Mouse (Mus musculus): ENCODE data around the gene Glis3.

Glis3 gene

DNA sequence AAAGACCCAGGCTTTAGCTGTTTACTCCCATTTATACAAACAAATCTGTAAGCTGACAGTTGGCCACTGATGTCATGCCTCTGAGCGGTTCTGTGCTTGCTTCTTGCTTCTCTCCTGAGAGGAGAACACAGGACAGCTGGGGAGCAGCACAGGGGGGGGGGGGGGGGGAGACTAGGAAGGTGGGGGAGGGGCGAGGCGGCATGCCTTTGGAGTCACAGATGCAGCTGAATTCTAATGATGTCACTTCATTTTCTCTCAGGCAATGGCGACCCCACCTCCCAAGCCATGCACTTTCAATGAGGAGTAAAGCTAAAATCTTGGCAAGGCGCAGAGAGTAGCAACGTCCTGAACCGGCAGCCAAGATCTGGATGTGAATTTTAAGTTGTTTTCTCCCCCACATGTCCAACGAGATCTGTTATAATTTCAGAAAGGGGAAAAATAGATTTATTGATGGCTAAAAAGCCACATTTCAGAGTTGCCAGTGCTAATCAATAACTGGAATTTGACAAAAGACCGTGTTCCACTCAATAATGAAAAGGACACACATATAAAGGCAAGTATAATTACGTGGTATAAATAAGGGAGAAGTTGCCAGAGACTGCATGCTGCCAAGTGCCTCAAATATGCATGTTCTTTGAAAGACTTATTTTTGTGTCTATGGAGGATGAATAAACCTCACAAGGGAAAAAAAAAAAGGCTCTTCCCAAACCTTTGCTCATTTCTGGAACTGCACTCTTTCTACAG lies 297.5 kb downstream of the Glis3 start:
- DNase-seq (ENCODE audit: low read depth): no peak

DNA sequence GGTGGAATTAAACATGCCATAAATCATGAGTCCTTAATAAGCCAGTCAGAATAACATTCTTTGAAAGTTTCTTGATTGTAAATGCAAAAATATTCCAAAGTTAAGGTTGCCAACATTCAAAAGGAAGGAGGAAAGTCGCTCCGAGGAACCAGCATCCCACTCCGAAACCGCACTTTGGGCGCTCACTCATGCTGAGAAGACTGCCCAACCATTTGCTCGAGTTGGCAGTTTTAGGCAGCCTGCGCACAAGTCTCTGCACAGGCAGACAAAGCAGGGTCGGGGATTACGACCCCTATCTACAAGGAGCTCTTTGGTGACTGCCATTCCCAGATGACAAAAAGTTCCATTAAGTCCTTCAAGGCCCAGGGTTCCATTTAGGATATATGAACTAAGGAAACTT lies 298.4 kb downstream of the Glis3 start:
- no peak for DNase-seq (ENCODE audit: low read depth)

DNA sequence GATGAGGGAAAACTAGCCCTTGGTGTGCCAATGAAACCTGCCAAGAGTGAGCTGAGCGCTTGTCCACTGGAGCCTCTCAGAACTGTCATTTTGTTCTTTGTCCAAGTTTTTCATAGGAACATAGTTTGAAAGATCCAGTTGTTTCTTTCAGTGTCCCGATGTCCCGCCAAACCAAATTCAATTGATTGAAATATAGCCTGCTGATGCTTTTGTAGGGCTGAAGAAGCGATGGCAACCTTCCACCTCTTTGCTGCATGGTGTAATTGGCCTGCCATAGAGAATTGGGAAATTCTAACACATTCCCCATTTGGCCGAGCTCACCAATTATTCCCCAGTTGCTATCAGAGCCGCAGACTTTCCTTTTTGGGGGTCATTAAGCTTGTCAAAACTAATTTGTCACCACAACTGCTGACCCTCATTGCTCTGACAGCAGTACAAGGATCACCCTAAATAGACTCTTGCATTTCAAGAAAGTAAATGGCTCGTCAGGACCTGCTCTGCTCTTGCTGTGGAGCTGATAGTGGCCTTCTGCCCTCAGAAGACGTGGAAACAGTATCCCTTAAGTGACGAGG lies 299.1 kb downstream of the Glis3 start:
- no peak for DNase-seq (ENCODE audit: low read depth)

DNA sequence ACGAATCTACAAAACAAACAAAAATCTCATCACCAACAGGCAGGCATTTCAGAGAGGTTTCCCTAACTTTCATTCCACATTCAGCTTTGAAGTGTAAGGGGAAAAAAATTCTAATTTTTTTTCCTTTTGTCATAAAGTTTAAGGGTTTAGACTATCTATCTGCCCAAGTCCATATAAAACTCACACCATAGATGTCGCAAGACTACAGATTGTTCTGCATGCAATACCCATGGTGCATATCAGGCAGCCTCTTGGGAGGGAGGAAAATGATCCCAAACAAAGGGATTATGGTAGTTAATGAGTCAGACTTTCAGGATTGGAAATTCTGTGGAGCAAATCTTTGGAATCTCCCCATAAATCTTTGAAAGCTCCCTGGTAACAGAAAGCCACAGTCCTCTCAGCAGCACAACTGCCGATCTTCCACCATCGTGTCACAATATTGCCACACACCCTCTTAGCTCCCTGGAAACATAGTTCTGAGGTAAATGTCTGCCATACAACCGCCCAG lies 302.0 kb downstream of the Glis3 start:
- DNase-seq (ENCODE audit: low read depth): no peak

DNA sequence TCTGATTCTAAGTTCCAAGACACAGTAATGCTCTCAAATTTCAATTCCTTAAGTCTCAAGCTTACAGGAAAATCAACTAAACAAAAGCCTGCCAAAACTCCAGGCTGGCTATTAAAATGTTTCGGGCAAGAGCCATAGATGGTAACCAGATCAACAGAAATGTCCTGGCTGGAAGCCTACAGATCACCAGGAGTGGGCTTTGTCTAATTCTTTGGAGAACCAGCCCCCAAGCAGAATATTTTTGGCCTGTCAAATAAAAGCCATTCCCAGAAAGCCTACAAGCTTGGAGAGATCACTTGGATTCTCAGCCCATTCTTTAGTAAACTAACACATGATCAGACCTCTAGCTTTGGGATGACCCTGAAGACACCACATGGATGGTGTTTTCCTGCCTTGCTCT lies 303.5 kb downstream of the Glis3 start:
- no peak for DNase-seq (ENCODE audit: low read depth)

DNA sequence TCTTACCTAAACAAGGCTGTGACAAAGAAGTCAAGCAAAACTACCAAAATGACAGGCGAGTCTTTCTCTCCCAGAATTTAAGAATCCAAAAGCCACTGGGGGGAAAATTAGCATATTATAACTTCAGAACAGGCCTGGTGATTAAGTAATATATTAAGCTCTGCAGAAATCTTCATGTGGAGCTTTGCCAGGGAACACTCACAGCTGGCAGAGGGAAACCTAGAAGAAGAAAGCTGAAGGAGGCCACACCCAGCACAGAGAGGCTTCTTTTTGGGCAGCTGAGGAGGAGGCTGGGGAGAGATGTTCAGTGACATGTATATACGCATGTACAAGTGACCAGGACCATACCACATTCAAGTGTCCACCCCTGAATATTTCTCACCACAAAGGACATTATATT lies 304.1 kb downstream of the Glis3 start:
- no peak for DNase-seq (ENCODE audit: low read depth)

DNA sequence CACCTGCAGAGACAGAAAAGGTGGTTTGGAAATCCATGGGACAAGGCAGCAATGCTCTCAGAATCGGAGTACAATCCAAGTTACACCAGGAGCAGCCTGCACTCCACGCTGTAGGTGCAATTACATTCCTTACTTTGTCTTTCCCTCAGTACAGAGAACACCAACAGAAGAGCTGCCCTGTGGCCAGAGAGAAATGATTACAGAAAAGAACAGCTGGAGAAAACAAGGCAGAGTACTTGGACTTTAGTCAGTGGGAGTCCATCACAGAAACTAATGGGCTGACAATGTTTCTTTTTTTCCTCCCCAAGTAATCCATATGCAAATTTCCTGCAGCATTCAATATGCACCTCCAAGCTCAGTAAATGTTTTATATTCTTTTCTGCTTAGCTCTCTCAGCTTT lies 305.4 kb downstream of the Glis3 start:
- DNase-seq (ENCODE audit: low read depth): no peak

DNA sequence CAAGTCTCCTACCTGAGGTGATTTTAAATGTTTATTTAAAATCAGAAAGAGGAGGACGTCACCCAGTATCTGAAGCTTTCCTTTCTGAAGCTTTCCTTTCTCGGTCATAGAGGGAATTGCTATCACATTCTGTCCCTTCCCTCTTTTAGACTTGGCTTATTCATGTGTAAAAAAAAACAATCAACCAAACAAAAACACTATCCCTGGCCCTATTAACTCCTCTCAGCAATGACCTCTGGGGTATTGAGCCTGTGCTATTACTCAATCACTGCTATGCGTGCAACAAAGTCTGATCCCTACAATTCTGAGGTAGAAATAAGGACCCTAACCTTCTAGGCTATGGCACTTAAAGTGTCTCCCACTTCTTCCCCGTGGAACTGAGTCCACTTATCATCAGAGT lies 311.7 kb downstream of the Glis3 start:
- DNase-seq (ENCODE audit: low read depth): no peak

DNA sequence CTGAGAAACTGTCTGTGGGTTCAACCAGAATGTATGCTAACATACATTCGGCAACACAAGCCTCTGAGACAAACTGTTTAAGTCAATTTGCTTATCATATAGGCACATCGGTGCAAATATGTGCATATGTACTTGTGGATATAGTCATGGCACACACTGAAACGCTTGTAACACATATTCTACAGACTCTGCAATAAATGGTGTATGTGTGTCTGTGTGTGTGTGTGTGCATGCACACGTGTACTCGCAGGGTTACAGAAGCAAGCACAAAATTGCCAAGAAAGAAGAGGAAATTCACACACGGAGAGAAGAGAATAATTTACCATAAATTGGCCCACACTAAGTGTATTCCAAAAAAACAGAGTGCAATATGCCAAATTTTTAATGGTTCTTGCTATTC lies 312.6 kb downstream of the Glis3 start:
- DNase-seq (ENCODE audit: low read depth): no peak

DNA sequence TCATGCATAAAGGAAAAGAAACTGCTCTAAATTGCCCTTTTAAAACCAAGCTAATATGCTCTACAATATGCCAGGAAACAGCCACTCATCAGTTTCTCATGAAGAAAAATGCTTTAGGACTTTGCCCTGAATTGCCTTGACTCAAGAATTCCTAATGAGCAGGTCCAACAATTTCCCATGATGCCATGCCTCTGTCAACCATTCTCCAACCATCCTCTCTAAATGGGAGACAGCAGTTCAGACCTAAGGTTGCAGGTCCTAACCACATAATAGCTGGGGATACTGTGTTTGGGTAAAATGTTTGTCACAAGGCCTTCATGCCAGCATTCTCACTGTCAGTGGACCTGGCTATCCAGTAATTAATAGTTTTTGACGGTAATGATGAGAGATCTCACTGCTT lies 313.1 kb downstream of the Glis3 start:
- no peak for DNase-seq (ENCODE audit: low read depth)

DNA sequence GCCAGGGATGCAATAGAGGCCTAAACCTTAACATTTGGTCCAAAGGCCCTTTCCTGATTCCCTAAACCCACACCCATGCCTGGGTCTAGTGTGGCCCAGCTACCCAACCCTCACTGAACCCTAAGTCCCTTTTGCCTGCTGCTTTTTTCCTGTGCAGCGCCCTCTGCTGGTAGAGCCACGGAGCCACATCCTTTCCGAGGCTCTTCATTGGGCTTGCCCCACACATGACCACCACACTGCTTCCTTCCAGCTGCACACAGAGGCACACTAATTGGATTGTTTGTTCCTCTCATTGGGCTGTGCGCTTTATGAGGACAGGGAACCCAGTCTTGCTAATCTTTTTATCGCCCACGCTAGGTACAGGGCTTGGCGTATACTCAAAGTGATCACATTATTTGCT lies 314.0 kb downstream of the Glis3 start:
- DNase-seq (ENCODE audit: low read depth): peak; percentile 46

DNA sequence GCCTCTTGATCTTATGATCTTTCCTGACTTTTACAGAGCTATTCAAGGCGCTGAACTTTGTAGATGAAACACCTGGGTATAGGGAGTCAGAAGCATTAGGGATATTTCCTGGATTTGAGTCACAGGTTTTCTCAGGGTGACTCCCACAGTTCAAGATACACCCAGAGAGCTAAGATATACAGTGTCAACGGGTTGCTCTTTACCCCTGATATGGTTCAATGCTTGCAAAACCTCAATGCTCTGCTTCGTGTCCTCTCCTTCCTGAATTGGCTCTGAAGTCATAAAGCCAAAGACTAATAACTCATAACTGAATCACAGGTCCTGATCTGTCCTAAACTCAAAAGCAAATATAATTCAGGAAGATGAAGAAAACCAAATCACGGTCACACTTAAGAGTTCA lies 319.0 kb downstream of the Glis3 start:
- DNase-seq (ENCODE audit: low read depth): no peak

DNA sequence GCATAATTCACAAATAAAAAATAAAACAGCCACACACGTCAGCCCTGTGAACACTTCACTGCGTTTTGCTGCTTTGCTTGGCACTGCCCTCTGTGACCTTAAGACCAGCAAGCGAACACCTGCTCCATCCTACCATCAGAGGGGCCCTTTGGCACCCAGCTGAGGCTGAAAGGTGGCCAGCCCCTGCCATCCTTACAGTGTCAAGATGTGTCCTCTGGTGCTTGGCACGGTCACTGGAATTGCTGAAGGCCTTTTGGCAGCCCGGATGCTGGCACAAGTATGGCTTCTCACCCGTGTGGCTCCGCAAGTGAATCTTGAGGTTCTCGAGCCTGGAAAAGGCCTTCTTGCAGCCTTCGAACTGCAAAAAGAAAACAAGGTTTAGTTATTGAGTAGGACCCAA lies 322.3 kb downstream of the Glis3 start:
- DNase-seq (ENCODE audit: low read depth): no peak

DNA sequence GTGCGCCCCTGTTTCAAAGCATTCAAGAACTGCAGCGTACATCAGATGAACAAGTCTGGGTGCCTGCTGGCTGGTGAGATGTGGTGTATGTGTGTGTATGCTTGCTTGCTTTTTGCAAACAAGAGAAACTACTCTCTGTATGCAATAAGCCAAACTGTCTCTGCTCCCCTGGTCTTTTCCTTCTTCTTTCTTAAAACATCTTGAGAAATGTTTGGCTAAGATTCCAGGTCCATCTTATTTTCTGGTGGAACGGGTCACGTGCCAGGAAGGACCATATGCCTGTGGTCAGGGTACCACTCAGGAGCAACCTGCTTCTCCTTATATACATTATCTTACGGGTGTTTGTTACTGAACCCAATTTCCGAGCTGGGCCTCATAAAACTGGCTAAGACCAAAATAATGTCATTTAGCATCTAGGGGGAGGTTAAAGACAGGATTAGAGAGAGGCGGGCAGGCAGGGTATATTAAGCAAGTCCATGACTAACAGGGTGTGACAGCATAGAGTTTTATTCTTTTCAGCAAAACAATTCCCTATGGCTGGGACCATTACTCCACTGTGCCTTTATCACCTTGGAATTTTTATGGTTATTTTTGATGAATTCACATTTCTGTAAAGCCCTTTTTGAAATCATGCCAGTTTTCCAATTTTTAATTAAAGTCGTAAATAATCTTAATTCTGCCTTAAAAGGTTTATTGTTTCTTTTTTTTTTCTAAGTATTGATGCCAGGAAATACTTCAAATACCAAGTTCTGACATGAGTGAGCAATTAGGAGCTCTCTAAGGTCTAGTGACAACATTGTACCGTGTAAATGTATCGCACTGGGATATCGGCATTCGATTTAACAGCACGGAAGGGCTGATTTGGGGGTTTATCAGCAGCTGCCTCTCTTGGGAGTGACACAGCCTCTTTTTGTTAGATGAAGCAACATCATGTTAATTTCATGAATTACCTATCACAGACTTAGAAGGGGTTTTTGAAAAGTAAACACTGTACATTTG lies 328.5 kb downstream of the Glis3 start:
- no peak for DNase-seq (ENCODE audit: low read depth)

DNA sequence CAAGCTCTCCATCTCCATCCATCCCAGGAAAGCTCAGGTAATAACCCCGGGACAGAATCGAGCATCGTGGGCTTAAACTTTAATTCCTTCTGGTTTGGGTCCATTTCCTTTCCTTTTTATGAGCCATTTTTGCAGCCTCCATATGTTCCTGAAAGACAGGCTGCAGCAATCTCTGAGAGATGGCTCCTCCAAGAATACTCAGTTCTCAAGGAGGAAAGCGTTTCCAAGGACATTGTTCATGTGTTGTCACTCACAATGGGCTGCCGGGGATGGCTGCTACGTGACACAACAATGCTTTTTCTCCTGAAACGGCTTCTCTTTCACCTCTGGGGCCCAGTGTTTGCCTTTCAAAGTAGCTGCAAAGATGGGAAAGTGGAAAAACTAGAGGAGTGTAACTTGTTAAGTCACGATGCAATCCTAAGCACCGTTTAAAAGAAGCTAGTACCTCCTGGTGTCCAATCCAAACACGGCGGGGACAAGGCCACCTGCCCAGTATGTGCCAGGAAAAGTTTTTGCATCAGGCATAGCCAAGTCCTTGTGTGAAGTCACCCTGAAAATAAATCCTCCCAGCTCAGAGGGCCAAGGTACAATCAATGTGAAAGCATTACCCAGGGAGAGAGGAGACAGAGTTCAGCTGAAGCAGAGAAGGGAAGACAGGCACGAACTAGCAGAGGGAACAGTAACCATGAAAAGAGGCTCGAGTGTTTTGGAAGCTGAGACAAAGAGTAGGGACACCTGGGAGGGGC lies 332.6 kb downstream of the Glis3 start:
- DNase-seq (ENCODE audit: low read depth): no peak

DNA sequence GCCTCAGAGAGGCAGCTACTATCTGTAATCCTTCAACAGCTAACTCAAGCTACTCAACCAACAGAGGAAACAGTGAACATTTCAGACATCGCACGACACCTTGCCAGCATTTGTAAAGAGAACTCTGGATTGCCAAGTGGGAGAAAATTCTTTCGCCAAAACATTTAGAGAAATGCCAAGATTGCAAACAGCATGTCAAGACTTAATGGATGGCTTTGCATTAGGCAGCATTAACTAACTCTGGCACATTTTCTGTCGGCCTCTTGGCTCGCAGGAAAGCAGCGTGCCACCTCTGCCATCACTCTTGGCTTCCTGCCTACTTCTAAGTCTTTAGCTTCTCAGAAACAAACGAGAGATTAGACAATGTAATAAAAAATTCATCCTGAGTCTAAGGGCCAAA lies 336.2 kb downstream of the Glis3 start:
- no peak for DNase-seq (ENCODE audit: low read depth)

DNA sequence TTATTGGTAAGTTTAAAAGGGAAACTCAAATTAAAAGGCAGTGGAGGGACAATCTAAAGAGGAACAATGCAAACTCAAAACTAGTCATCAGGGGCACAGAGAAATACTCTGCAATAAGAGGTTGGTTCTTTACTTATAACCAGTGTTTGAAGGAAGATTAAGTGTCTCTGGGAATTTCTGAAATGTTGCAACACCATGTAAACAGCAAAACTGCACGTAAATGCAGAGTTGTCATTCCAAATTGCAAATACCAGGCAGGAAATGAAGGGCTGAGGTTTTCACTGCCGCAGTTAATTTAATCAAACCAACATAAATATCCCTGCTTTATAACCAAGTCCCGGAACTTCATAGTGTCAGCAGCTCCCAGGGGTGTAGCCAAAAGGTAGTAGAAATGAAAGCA lies 342.3 kb downstream of the Glis3 start:
- no peak for DNase-seq (ENCODE audit: low read depth)

DNA sequence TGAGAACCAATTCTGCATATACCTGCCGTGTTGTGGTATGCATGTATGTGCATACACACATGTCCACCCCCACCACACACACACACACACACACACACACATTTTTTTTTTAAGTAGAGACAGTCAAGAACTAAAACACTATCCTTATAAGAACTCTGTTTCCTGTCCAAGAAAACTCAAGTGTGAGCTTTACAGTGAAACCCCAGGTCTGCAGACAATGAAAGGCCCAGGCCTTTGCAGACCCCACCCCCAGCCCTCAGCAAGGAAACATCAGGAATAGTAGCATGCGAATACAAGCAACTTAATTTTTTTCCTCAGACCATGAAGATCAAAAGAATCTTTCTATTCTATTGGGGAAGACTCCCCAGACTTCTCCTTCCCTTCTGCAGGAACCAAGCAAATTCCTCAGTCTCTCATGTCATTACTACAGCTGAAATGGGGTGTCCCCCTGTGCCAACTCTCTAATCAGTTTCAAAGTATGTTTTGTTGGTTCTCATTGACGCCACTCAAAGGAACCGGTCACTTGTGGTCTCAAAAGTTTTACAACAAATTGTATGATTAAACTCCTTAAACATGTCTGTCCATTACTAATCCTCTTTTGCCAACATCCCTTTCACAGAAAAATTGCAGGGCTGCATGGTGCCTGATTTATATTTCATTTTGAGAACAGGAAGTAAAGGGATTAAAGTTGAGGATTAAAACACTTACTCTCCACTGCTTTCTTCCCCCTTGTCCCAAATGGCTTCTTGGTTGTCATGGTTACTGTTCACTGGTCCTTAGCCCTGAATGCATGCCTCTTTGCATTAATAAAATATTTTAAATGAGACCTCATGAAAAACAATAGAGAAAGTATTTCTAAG lies 343.0 kb downstream of the Glis3 start:
- no peak for DNase-seq (ENCODE audit: low read depth)

DNA sequence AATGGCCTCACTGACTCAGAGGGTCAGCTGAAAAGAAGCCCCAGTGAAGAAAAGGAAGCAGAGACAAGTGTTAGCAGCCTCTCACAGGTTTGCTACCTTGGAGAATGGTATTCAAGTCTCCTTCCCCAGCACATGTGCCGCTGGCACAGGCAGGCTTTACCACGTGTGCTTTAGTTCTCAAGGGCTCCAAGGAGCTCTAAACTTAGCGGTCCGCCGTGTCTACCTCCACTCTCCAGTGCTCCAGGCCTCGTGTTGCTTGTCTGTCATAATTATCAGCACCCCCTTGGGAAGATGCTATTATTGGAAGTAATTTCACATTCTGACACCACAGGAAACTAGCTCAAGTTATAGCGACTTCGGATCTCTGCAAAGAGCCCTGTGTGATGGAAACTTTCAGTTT lies 344.0 kb downstream of the Glis3 start:
- DNase-seq (ENCODE audit: low read depth): no peak

DNA sequence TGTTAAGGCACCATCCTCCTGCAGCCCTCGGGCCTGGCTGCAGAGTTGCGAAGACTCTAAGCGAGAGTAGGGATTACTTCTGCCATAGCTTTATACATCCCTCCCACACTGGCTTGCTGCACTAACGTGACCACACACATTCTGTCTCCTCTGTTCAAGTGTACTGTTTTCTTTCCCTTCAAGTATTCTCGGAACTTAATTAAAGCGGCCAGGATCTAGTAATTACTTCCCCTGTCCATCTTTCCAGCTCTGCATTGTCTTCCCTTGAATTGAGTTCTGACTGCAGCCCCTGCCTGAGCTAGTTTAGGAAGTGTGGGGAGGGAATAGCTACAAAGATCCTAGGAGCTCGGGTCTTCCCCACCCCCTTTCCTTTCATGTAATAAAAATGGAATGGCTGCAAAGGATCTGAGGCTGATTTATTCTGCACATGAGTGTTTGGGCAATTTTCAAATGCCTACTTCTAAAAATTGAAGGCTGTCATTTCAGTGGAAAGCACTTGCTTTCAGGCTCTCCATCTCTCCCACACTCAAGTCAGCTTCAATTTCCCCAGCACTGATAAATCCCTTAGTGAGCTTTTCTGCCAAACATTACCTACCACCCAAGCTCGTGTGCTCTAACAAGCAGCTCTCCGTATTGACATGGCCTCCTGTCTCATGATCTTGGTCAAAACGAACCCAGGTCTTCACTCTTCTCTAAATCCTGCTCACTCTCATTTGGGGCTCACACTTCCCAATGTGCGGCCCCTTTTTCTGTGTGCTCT lies 346.7 kb downstream of the Glis3 start:
- no peak for DNase-seq (ENCODE audit: low read depth)

All from naive thymus-derived CD4-positive, alpha-beta T cell, adult 2 months (primary cell).